Mouse (Mus musculus) limb, embryonic 11.5 days (tissue): ENCODE data around the gene Myl3. TPM values are rescaled to one million over a fixed set of nuclear protein-coding genes. Genes with fewer than 3 reads are reported as not detected.

Source experiments
- polyA plus RNA-seq: library from polyadenylated mRNA; unstranded; fragments of >200 nt; fragmentation: Nextera tagmentation; extraction: Ambion mirVana; gene quantifications from 2 replicates; pipeline ENCODE4 v1.2.1, GENCODE M21; 2014

Myl3 gene
- polyA plus RNA-seq, 1 experiment from 2014 or later: 1.8 TPM

Other genes with a start within 250 kb of the Myl3 start
- gene Setd2, start 209.3 kb upstream of the Myl3 start, polyA plus RNA-seq: 55.6 and 56.3 TPM in 2 replicates
- 28.3 and 36.5 TPM in 2 replicates for gene Nradd, start 117.4 kb upstream of the Myl3 start, polyA plus RNA-seq
- gene Nbeal2, start 87.7 kb upstream of the Myl3 start, polyA plus RNA-seq: 0.35 and 0.53 TPM in 2 replicates
- 147 and 150 TPM in 2 replicates for gene Ccdc12, start 85.4 kb upstream of the Myl3 start, polyA plus RNA-seq
- 30.1 and 37.3 TPM in 2 replicates for gene Pth1r, start 5.3 kb downstream of the Myl3 start, polyA plus RNA-seq
- not detected in 2 replicates for gene Prss42, start 56.3 kb downstream of the Myl3 start, polyA plus RNA-seq
- gene Prss44, start 72.1 kb downstream of the Myl3 start, polyA plus RNA-seq: not detected in 2 replicates
- gene Prss43, start 84.8 kb downstream of the Myl3 start, polyA plus RNA-seq: not detected in 2 replicates
- gene Prss45, start 92.7 kb downstream of the Myl3 start, polyA plus RNA-seq: not detected in 2 replicates
- gene Prss46, start 102.6 kb downstream of the Myl3 start, polyA plus RNA-seq: not detected in 2 replicates
- 0.51 and 0.69 TPM in 2 replicates for gene Prss50, start 116.1 kb downstream of the Myl3 start, polyA plus RNA-seq
- 1.4 and 1.5 TPM in 2 replicates for gene Als2cl, start 138.0 kb downstream of the Myl3 start, polyA plus RNA-seq
- 0.23 and 0.52 TPM in 2 replicates for gene Tmie, start 138.3 kb downstream of the Myl3 start, polyA plus RNA-seq
- not detected in 2 replicates for gene Fam240a, start 175.0 kb downstream of the Myl3 start, polyA plus RNA-seq
- gene Tdgf1, start 204.3 kb downstream of the Myl3 start, polyA plus RNA-seq: 0.14 TPM in 1 of 2 replicates, not detected in the other
- gene Lrrc2, start 209.7 kb downstream of the Myl3 start, polyA plus RNA-seq: 0.23 and 0.33 TPM in 2 replicates
- gene Rtp3, start 248.7 kb downstream of the Myl3 start, polyA plus RNA-seq: not detected in 2 replicates